Mouse (Mus musculus) liver, embryonic 11.5 days (tissue): Measurements from ENCODE around the gene Gpx8. TPM values are rescaled to one million over a fixed set of nuclear protein-coding genes. Genes with fewer than 3 reads are reported as not detected.
"Not testable (repeated sequence)": the region's sequence is repeated elsewhere in the genome, so short reads cannot be mapped to it uniquely, and the experiment has no call there.

Experiments
- ATAC-seq: fragments of 200-750 bp; cut with Nextera tagmentation; replicated peaks from 2 replicates; pipeline ENCODE4 v1.8.0; 2017; ENCODE audit warnings: moderate number of reproducible peaks, mild to moderate bottlenecking, moderate TSS enrichment, moderate library complexity; ENCODE audit not compliant: low FRiP score
- DNase-seq: peaks from one replicate; pipeline ENCODE4 v3.0.0-alpha.2; 2017; ENCODE audit warnings: low spot score
- H3K27ac ChIP-seq: fragments of 300-500 bp; sonication (generic); 2 replicates; pipeline ENCODE4 v1.5.1; 2014; ENCODE audit warnings: mild to moderate bottlenecking, low read depth, low read length, control low read depth
- H3K27me3 ChIP-seq: fragments of 300-500 bp; sonication (generic); replicated peaks from 2 replicates; pipeline ENCODE4 v1.6.1; 2014; ENCODE audit warnings: low read length, mixed read lengths; ENCODE audit not compliant: control insufficient read depth, insufficient read depth
- H3K36me3 ChIP-seq: fragments of 300-500 bp; sonication (generic); 2 replicates; pipeline ENCODE4 v1.6.1; 2014; ENCODE audit warnings: mild to moderate bottlenecking, low read length, moderate library complexity, mixed read lengths; ENCODE audit not compliant: control insufficient read depth, insufficient read depth
- H3K4me1 ChIP-seq: fragments of 300-500 bp; sonication (generic); replicated peaks from 2 replicates; pipeline ENCODE4 v1.6.1; 2014; ENCODE audit warnings: low read length, mixed read lengths; ENCODE audit not compliant: control insufficient read depth, insufficient read depth
- H3K4me2 ChIP-seq: fragments of 300-500 bp; sonication (generic); 2 replicates; pipeline ENCODE4 v1.6.1; 2014; ENCODE audit warnings: mild to moderate bottlenecking, control low read depth, moderate library complexity
- H3K4me3 ChIP-seq: fragments of 300-500 bp; sonication (generic); 2 replicates; pipeline ENCODE4 v1.5.1; 2014; ENCODE audit warnings: low read depth, low read length, control low read depth
- H3K9ac ChIP-seq: fragments of 300-500 bp; sonication (generic); 2 replicates; pipeline ENCODE4 v1.6.1; 2014; ENCODE audit warnings: low read depth, low read length, control low read depth
- H3K9me3 ChIP-seq: fragments of 300-500 bp; sonication (generic); 2 replicates; pipeline ENCODE4 v1.6.1; 2016; ENCODE audit warnings: low read length, inconsistent platforms, mixed read lengths; ENCODE audit not compliant: control insufficient read depth
- WGBS: fragments of 180-500 bp; shearing (Covaris S2); extraction: QIAGEN DNeasy Blood & Tissue Kit; methylation state at CpG from one replicate; pipeline ENCODE4 v1.1.7; 2014; 5-methylcytosine and 5-hydroxymethylcytosine counted together
- polyA plus RNA-seq: library from polyadenylated mRNA; unstranded; fragments of >200 nt; fragmentation: Nextera tagmentation; extraction: Ambion mirVana; gene quantifications from 2 replicates; pipeline ENCODE4 v1.2.1, GENCODE M21; 2014

Gene Gpx8
- polyA plus RNA-seq, 1 experiment from 2014 or later: 43.0 TPM

DNA sequence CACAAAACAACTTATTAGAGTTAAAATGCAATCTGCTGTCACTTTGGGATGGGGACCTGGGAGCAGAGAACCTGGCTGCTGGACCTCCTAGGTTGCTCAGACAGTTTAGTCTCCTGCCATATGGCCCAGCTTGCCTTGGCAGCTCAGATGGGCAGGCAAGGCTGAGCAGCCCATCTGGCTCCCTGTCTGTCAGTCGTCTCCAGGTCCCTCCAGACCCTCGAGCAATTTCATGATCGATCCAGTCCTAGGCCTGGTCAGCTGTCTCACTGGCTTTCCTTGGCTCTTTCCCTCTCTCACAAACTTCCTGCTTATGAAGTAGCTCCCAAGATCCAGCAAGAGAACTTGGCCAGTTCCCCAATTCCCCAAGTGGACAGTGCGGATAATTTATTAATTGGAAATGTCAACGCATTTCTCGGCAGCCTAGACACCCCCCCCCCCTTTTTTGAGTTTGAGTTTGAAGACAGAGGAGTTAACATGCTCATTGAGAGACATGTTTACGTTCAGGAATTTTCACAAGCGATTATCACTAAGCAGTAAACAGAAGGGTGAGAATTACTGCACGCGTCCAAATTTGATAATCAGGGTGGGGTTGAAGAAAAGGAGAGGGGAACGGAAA, 11.8 kb downstream of the Gpx8 start:
- peaks cover 58% of the 10 kb centered on the region for H3K27me3 ChIP-seq
- ATAC-seq: peak; percentile 19; the same call in 1 of the 2 replicates

DNA sequence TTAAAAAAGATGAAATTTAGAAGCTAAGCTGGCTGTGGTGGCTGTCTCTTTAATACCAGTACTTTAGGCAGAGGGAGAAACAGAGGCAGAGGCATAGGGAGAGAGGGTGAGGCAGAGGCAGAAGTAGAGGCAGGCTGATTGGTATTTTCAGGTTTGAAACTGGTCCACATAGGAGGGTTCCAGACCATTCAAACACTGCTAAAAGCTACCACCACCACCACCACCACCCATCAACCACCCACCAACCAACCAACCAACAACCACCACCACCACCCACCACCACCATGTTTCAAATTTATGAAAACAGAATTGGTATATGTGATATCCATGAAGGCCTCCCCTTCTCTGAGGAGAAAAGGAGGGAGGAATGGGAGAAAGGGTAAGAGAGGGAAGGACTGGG, 13.4 kb downstream of the Gpx8 start:
- Histone ChIP-seq H3K9ac (no peak overlapping the region), H3K27ac (no peak overlapping the region), H3K36me3 (no peaks in the 10 kb centered on the region), H3K4me3 (no peak overlapping the region), H3K4me1 (0 out of 2 replicates have a peak, but pooled peaks cover 3% of the 10 kb centered on the region), H3K27me3 (peaks cover 66% of the 10 kb centered on the region), H3K9me3 (no peaks in the 10 kb centered on the region), H3K4me2 (no peak overlapping the region)
- no peak for ATAC-seq
- no peak for DNase-seq

More for the DNA sequence above, 11.8 kb downstream of the Gpx8 start:
- peaks cover 3% of the 10 kb centered on the region; the same call in 1 of the 2 replicates for H3K4me1 ChIP-seq
- no peaks in the 10 kb centered on the region for H3K36me3 ChIP-seq
- no peaks in the 10 kb centered on the region for H3K9me3 ChIP-seq
- H3K4me2 ChIP-seq: peak overlapping the region; percentile 97
- no peak overlapping the region for H3K27ac ChIP-seq
- no peak overlapping the region for H3K9ac ChIP-seq
- peak overlapping the region; percentile 61 for H3K4me3 ChIP-seq
- WGBS: 5% methylated on average over 11 of the region's 11 CpGs
- no peak for DNase-seq

DNA sequence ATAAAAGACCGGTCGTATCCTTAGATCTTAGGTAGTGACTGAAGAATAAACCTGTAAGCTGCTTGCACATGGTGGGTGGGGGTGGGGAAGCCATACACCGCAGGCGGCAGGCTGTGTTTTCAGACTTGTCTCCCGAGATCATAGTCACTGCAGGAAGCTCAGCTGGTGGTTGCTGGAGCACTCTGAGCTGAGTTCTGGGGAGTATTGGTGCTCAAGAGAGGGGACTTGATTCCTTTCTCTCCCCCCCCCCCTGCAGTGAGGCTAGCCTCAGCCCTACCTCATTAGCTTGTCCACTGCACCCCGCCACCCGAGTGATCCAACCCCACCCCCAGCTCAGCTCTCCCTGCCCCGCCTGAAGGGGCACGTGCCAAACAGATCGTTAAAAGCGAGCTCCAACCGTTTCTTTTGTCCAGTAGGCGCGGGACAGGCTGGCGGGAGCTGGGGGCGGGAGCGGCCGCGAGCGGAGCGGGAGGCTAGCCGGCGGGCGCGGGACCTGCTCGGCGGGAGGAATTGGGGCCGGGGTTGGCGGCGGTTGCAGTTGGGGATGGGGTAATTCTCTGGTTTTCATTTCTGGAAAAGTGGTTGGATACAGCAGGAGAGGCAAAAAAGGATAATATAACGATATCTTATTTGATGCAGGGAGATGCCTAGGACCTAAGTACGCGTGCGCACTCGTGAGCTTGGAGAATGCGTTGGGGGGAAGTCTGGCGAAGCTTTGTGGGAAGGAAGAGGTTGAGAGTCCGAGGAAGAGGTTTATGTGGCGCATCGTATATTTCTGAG, 14.2 kb downstream of the Gpx8 start:
- peak overlapping the region; percentile 59; the same call in 1 of the 2 replicates for H3K9ac ChIP-seq
- peaks cover 64% of the 10 kb centered on the region for H3K27me3 ChIP-seq
- H3K4me1 ChIP-seq: 0 out of 2 replicates have a peak, but pooled peaks cover 3% of the 10 kb centered on the region
- peak overlapping the region; percentile 68 for H3K4me2 ChIP-seq
- DNase-seq (peak; percentile 53), ATAC-seq (no peak; the same call in 1 of the 2 replicates)
- H3K27ac ChIP-seq: no peak overlapping the region
- H3K4me3 ChIP-seq: peak overlapping the region; percentile 49
- H3K36me3 ChIP-seq: no peaks in the 10 kb centered on the region
- no peaks in the 10 kb centered on the region for H3K9me3 ChIP-seq
- WGBS: under 1% methylated on average over 40 of the region's 40 CpGs

- no peak overlapping the region for H3K9ac ChIP-seq
- ATAC-seq: no peak
- WGBS: 3% methylated on average over 7 of the region's 7 CpGs
- H3K27me3 ChIP-seq: peaks cover 64% of the 10 kb centered on the region
- H3K27ac ChIP-seq: no peak overlapping the region
- H3K36me3 ChIP-seq: no peaks in the 10 kb centered on the region
- peak overlapping the region; percentile 49; the same call in 1 of the 2 replicates for H3K4me3 ChIP-seq
- 0 out of 2 replicates have a peak, but pooled peaks cover 3% of the 10 kb centered on the region for H3K4me1 ChIP-seq
- peak overlapping the region; percentile 68 for H3K4me2 ChIP-seq
- no peaks in the 10 kb centered on the region for H3K9me3 ChIP-seq
- DNase-seq: no peak
Observed at GRCm38 (mm10) chr13:113031351-113031750, 14.9 kb downstream of the Gpx8 start.

DNA sequence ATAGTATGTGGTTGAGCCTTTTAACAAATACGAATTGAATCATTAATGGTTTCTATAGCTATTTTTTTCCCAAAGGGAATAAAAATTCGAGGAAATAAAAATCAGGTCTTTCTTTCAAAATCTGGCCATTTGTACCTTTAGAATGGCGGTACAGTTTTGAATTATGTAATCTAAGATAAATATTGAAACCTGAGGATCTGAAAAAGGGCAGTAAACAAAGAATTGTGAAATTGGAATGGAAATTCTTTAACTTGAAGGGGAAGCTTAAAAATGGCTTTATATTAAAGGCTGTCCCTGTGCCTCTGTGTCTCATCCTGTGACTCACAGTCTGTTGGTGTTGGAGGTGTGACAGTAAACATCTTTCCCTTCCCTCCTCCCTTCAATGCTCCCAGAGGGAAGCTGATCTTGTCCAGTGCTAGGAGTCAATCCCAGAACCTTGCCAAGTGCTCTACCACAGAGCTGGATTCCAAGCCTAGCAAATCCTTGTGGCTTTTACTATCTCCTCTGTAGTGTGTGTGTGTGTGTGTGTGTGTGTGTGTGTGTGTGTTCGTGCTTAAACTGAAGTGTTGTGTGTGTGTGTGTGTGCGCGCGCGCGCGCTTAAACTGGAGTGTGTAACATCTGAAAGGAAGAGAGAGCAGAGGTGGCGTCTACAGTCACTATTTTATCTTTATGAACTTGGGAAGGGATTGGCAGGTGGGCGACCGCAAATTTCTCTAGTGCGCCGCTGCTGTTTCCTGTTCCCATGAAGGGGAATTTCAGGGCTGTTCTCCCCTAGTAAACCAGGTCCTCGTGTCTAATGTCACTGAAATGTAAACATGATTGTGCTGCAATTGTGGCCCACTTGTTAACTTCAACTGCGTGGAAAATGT, 22.7 kb downstream of the Gpx8 start:
- Histone ChIP-seq H3K27me3 (peaks cover 4% of the 10 kb centered on the region), H3K9me3 (no peaks in the 10 kb centered on the region), H3K9ac (no peak overlapping the region), H3K27ac (no peak overlapping the region), H3K4me3 (no peak overlapping the region), H3K4me1 (no peaks in the 10 kb centered on the region), H3K4me2 (no peak overlapping the region), H3K36me3 (no peaks in the 10 kb centered on the region)
- DNase-seq: no peak
- ATAC-seq: no peak
- 76% methylated on average over 17 of the region's 17 CpGs for WGBS

GRCm38 (mm10) chr13:113022467-113022866, 23.7 kb downstream of the Gpx8 start:
- no peak overlapping the region for H3K4me2 ChIP-seq
- WGBS: 77% methylated on average over 8 of the region's 8 CpGs
- DNase-seq: no peak

DNA sequence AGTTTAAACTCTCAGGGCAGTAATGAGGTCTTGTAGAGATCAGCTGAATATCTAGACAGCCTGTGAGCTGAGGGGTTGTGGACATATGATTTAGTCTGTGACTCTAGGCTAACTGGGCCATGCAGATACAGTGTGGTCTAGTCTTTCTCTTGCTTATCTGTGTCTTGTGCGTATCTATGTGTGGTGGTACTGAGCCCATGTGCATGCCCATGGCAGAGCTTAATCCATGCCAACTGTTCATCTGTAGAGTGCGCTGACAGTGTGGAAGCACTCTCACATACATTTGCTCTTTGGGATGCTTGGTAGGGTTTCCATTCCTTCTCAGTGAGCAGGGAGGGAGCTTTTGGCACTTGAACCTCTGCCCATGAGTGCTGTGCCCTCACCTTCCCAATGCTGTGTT, 24.7 kb downstream of the Gpx8 start:
- H3K4me3 ChIP-seq: no peak overlapping the region
- no peak overlapping the region for H3K4me2 ChIP-seq
- peak; percentile 20; the same call in 1 of the 2 replicates for ATAC-seq
- DNase-seq: no peak
- no peaks in the 10 kb centered on the region for H3K27me3 ChIP-seq
- WGBS: 74% methylated on average over 2 of the region's 2 CpGs
- H3K36me3 ChIP-seq: no peaks in the 10 kb centered on the region
- H3K4me1 ChIP-seq: no peaks in the 10 kb centered on the region
- no peaks in the 10 kb centered on the region for H3K9me3 ChIP-seq
- H3K27ac ChIP-seq: no peak overlapping the region
- no peak overlapping the region for H3K9ac ChIP-seq

More at GRCm38 (mm10) chr13:113022467-113022866, 23.7 kb downstream of the Gpx8 start:
- ATAC-seq: no peak
- H3K36me3 ChIP-seq: no peaks in the 10 kb centered on the region
- no peaks in the 10 kb centered on the region for H3K27me3 ChIP-seq
- no peak overlapping the region for H3K27ac ChIP-seq
- H3K4me1 ChIP-seq: no peaks in the 10 kb centered on the region
- no peak overlapping the region for H3K9ac ChIP-seq
- H3K9me3 ChIP-seq: no peaks in the 10 kb centered on the region
- H3K4me3 ChIP-seq: no peak overlapping the region

- Histone ChIP-seq H3K4me3 (peak overlapping the region; percentile 27; the same call in 1 of the 2 replicates), H3K4me2 (peak overlapping the region; percentile 36)
- not testable (repeated sequence) for H3K36me3 ChIP-seq, H3K27ac ChIP-seq, H3K27me3 ChIP-seq, H3K9ac ChIP-seq, H3K4me1 ChIP-seq, H3K9me3 ChIP-seq, DNase-seq, ATAC-seq
- WGBS: 29% methylated on average over 18 of the region's 20 CpGs
Observed at GRCm38 (mm10) chr13:113013174-113013953, 32.8 kb downstream of the Gpx8 start.
